Mouse (Mus musculus) urinary bladder, postnatal 36 days (tissue): Measurements from ENCODE around the gene Pacs2.

Source experiments
- DNase-seq, 2 experiments: peaks; one replicate each; pipeline ENCODE4 v3.0.0; 2022; ENCODE audit warnings: low spot score in 2 of 2, mixed read lengths in 1 of 2

Gene Pacs2

DNA sequence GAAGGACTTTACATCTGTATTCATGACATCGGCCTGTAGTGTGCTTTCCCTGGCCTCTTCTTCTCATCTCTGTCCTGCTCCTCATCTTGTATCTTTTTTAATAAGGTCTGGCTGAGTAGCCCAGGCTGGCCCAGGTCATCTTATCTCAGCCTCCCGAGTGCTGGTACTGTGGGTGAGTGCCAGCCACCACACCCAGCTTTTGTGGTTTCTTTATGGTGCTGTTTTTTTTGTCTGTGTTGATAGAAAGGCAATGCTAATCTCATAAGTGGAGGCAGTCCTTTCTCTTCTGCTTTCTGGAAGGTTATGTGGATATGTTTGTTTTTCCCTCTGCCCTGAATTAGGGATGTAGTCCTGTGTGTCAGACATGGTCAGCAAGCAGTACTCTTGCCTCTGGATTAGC lies 28.2 kb downstream of the Pacs2 start:
- DNase-seq, result no peak

DNA sequence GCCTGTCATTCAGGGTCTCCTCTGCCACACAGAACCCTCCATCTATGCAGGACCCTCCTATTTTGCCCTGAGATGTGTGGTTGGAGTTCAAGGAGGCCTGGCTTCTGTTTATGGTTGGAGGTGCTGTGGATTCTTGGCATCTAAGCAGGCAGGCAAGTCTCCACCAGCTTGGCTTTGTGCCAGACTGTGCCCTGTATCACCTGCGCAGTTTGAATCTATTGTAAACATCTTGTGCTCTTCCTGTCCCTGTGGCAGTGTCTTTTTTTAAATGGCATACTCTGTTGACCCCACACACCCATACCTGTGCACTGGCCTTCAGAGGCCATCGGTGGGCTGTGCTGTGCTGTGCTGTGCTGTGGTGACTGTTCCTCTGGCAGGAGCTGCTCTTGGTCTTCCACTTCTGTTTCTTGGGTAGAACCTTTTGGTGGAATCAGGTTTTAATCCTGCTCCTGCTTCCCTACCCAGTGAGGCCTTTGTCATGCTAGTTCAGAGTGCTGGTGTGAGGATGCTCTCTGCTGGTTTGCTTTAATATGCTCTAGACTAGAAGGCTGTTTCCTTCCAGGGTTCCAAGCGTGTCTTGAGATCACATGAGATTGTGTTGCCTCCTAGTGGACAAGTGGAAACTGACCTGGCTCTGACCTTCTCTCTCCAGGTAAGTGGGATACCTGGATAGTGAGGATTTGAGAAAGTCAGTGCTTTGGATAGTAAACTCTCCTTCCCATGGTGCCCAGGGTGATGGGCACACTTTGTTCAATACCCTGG lies 30.8 kb downstream of the Pacs2 start:
- DNase-seq, result peak; percentile 36 to 50

- no peak for DNase-seq
Measured at GRCm38 (mm10) chr12:113046861-113047260, 32.6 kb downstream of the Pacs2 start.

DNA sequence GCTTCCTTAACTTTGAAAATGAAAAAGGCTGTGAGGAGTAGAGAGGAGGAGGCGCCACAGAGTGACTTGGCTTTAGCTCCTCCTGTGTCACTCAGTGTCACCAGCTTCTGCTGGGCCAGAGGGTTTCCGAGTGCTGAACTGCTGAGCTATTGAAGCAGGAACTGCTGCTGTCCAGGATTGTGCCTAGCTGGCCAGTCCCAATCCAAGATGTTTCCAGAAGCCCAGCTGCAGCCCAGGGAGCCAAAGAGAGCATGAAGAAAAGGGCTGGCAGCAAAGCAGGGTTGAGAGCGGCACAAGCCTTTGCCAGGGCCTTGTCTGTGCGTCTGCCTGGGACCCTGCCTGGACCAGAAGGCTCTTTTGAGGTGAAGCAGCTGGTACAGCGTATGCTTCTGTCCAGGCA lies 33.8 kb downstream of the Pacs2 start:
- no peak for DNase-seq

- DNase-seq, result no peak
Measured at GRCm38 (mm10) chr12:113049836-113050235, 35.5 kb downstream of the Pacs2 start.

GRCm38 (mm10) chr12:113050671-113051070 lies 36.4 kb downstream of the Pacs2 start:
- DNase-seq, result no peak

DNA sequence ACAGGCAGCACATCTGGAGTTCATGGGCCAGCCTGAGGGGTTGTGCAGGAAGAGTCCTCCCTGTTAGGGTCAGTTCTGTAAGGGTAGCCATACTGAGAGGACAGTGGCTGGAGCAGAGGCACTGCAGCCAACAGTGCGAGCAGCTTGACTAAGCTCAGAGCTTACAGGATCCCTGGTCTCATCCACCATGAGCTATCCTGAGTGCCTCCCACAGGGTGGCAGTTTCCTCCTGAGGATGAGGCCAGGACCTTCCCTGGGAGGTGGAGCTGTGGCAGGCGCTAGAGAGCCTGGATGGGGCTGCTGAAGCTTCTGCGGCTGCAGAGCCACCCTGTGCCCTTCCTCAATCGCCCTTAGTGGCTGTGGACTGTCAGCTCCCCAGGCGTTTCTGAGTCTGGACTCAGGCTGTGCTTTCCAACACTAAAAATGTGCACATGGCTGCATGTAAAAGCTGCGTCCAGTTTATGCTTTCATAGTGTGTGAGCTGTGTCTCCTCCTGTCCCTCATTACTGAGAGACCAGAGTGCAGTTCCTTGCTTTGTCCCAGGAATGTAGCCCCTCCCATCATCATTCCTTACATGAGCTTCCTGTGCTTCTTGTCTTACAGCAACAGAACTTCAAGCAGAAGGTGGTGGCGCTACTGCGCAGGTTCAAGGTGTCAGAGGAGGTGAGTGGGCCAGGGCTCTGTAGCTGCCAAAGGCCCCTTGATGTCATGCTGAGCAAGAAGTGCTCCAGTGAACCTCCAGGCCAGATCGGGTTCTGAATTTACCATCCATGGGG lies 37.5 kb downstream of the Pacs2 start:
- DNase-seq, result no peak

GRCm38 (mm10) chr12:113056089-113056488 lies 41.8 kb downstream of the Pacs2 start:
- DNase-seq, result no peak

DNA sequence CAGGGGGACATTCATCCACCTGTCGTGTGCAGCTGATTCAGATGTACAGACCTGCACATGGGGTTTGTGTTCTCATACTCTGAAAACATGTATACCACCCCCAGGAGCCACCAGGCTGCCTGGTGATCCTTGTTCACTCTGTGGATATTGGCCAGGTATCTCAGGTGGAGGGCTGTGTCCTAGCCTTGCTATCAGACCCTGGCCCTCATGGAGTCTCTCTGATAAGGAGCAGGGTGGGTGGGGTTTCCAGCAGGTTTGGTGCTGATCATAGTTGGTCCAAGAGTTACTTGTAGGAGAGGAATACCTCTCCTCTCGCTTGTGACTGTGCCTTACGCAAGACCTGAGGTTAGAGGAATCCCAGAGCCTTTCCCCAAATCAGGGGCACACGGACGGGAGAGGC lies 45.9 kb downstream of the Pacs2 start:
- DNase-seq, result no peak

- no peak for DNase-seq
Measured at GRCm38 (mm10) chr12:113061606-113062005, 47.3 kb downstream of the Pacs2 start.

DNA sequence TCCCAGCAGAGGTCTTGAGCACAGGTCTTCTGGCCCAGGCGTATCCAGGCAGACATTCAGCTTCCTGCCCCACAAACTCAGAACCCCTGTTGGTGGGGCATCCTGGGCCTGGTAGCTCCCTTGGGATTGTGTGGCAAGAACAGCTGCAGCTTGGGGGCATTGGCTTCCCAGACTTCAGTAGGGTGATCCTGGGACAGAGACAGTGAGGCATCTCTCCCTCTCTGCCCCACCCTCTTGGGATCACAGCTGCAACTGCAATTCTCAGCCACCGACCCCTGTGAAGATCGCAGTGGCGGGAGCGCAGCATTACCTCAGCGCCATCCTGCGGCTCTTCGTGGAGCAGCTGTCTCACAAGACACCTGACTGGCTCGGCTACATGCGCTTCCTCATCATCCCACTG lies 47.9 kb downstream of the Pacs2 start:
- no peak for DNase-seq

DNA sequence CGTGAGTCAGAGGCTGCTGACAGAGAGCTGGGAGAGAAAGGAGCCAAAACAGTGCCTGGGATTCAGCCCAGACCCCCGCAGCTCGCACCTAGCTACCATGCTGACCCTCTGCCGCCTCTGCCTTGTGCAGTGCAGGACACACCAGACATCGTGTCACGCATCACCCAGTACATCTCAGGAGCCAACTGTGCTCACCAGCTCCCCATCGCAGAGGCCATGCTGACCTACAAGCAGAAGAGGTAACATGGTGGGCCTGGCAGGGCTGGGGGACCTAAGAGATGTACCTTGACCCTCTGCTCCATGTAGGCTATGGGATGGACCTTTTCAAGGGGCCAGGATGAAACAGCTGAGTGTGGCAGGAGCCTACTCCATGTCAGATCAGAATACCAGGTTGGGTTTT lies 49.4 kb downstream of the Pacs2 start:
- DNase-seq, result no peak

DNA sequence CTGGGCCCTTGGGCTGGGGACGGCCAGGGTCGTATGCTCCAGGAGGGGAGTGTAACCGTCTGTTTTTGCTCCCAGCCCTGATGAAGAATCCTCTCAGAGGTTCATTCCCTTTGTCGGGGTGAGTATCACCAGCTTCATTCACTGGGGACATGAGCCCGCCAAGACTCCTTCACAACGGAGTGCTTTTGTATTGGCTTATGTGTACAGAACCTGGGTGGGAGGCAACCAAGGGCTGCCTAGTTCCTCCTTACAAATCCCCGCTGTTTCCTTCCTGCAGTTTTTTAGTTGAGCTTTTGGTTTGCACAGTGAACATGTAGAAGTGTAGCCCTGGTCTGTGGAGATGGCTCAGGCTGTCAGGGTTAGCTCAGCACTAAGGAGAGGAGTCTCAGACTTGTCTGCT lies 53.7 kb downstream of the Pacs2 start:
- no peak for DNase-seq

DNA sequence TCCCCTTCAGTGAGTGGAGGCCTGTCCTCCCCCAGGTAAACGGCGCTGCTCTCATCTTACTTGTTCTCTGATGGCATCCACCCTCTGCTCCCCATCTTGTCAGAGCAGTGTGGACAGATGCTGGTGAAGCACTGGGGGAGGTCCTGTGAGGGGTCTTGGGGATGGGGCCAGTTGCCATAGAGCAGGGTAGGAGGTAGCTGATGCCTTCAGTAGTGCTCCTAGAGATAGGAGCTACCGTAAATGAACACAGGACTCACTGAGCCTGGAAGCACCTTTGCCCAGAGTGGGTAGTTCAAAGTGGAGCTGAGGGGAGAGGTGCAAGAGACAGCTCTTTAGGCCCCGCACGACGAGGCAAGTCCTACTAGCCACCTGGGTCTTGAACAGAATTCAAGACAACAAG lies 55.1 kb downstream of the Pacs2 start:
- no peak for DNase-seq

- no peak for DNase-seq
Measured at GRCm38 (mm10) chr12:113071321-113071720, 57.0 kb downstream of the Pacs2 start.

DNA sequence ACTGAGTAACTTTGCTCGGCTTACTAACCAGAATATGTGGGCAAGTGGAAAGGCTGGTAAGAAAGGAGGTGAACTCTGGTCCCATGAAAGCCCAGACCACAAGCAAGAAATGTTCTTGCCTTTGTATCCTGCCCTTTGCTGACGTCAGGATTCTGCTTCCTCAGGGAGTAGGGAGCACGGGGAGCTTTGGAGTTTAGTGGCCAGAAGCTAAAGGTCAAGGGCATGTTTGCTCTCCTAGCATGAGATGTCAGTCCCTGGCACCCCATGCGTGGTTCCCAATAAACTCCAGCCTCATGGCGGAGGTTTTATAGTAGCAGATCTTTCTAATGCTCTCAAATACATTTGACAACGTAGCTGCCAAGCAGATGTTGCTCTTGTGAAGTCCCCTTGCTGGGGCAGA lies 57.5 kb downstream of the Pacs2 start:
- DNase-seq, result no peak

DNA sequence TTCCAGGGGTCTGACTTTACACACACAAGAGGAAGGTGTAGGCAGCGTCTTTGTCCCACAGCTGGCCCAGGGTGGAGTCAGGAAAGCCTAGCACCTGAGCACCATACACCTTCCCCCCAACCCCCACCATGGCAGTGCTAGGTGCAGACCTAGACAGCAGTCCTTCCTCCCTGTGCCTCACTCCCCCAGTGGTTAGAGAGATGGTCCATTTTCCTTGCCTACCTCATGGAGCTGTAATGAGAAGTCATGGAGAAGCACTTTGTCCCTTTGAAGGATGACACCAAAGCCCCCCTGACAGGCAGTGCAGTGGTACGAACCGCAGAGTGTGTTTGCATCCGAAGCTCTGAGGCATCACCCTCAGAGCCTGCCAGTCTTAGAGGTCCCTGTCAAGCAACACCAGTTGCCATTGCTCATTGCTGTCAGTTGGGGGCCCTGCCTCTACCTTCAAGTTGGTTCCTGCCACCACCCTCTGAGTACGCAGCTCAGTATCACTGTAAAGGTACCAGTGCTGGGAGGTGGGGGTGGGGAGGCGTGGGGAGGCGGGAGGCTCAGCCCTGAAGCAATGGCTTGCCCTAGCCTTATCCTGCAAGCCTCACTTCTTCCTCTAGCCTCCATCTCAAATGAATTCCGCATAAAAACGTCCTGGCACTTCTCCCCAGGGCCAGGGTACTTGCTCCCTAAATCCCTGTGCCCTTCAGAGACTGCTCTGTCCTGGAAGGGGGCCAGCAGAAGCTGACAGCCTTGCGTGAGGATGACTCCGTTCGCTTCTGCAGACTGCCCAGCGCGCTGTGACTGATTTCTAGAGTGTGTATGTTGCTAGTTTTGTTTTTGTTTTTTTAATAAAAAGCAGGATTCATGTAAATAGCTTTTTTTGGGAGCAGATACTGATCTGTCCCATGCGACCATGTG lies 59.4 kb downstream of the Pacs2 start:
- no peak for DNase-seq

GRCm38 (mm10) chr12:113074329-113075062 lies 60.2 kb downstream of the Pacs2 start, which contains the start of gene Tex22:
TSS of gene Tex22 (plus strand) at chr12:113074502.
- peak; percentile 83 to 87 for DNase-seq

DNA sequence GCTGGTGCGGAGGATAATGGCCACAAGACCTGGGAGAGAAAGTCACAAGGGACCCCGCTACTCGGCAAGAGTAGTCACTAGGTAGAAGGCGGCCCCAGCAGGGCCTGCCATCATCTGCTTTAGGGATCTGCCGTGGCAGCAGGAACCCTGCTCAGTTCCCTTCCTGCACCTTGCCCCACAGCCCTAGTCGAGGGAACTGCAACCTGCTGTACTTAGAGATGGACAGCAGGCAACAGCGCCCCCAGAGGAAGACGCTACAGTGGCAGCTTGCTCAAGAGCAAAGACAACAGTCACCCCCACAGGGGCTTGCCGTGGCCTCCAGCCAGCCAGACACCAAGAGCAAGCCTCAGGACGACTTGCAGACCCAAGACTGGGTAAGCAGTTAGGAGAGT lies 60.8 kb downstream of the Pacs2 start:
- DNase-seq, result peak; percentile 75 to 85

- DNase-seq, result no peak
Measured at GRCm38 (mm10) chr12:113075486-113075885, 61.2 kb downstream of the Pacs2 start.

DNA sequence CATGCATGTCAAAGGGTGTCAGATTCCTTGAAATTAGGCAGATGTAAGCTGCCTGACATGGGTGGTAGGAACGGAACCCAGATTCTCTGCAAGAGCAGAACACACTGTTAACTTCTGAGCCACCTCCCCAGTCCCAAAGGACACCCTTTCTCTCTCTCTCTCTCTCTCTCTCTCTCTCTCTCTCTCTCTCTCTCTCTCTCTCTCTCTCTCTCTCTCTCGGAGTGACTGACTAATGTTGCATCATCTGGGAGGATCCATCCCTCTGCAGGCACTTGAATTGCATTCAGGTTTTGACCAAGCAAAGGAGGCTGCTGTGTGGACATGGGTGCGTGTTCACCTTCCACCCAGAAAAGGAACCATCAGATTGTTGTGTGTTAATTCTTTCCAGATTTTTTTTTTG lies 73.0 kb downstream of the Pacs2 start:
- DNase-seq, result no peak
